Mouse (Mus musculus): ENCODE results near the gene Gas2l3. TPM values are rescaled to one million over a fixed set of nuclear protein-coding genes. Genes with fewer than 3 reads are reported as not detected.

Gas2l3 gene
- total RNA-seq, 4 experiments from 2014 or later = 0.53 to 1.6 (median 1.1) TPM

GRCm38 (mm10) chr10:89400674-89401336 lies 43.0 kb downstream of the Gas2l3 start:
- peak; percentile 33 to 49 for DNase-seq (ENCODE audit: low spot score in 2 of 2)

- peak in 1 of 2 experiments; percentile 24 for DNase-seq (ENCODE audit: low spot score in 2 of 2)
Observed at GRCm38 (mm10) chr10:89395823-89396222, 47.9 kb downstream of the Gas2l3 start.

GRCm38 (mm10) chr10:89395321-89395720 lies 48.4 kb downstream of the Gas2l3 start:
- DNase-seq (ENCODE audit: low spot score in 2 of 2) = no peak

GRCm38 (mm10) chr10:89392687-89393086 lies 51.1 kb downstream of the Gas2l3 start:
- no peak for DNase-seq (ENCODE audit: low spot score in 2 of 2)

- no peak for DNase-seq (ENCODE audit: low spot score in 2 of 2)
Observed at GRCm38 (mm10) chr10:89391571-89392163, 52.1 kb downstream of the Gas2l3 start.

- no peak for DNase-seq (ENCODE audit: low spot score in 2 of 2)
Observed at GRCm38 (mm10) chr10:89386461-89386860, 57.3 kb downstream of the Gas2l3 start.

GRCm38 (mm10) chr10:89383462-89383861 lies 60.3 kb downstream of the Gas2l3 start:
- DNase-seq (ENCODE audit: low spot score in 2 of 2) = peak; percentile 31 to 51

GRCm38 (mm10) chr10:89377750-89378149 lies 66.0 kb downstream of the Gas2l3 start:
- DNase-seq (ENCODE audit: low spot score in 2 of 2) = no peak

GRCm38 (mm10) chr10:89370051-89370450 lies 73.7 kb downstream of the Gas2l3 start:
- no peak for DNase-seq (ENCODE audit: low spot score in 2 of 2)

- DNase-seq (ENCODE audit: low spot score in 2 of 2) = no peak
Observed at GRCm38 (mm10) chr10:89358933-89359332, 84.8 kb downstream of the Gas2l3 start.

Other genes starting within 250 kb of the Gas2l3 start
- gene Ano4, start 99.2 kb downstream of the Gas2l3 start, total RNA-seq (2022) = 1 to 10 TPM in 3 of 4 experiments, under 1 TPM in 1; 0.56 to 1.9 (median 1.3) TPM
- gene Nr1h4, start 89.6 kb upstream of the Gas2l3 start, total RNA-seq (2022) = under 1 TPM in 1 of 4 experiments, not detected in 3; 0.19 TPM
- gene Slc17a8, start 177.3 kb upstream of the Gas2l3 start, total RNA-seq (2022) = not detected
- 10 to 100 TPM; 11.0 to 13.4 (median 11.5) TPM for gene Scyl2, start 242.3 kb upstream of the Gas2l3 start, total RNA-seq (2022)

Measured in gastrocnemius, adult 8-10 months (tissue).